Mouse (Mus musculus) liver, adult 10 weeks (tissue): ENCODE results near the gene Stxbp3. TPM values are rescaled to one million over a fixed set of nuclear protein-coding genes. Genes with fewer than 3 reads are reported as not detected.

ENCODE experiments used
- polyA plus RNA-seq: library from polyadenylated mRNA; stranded (reverse); fragments of 350-450 nt; fragmentation: Illumina TruSeq; extraction: RNeasy Lipid Tissue Mini Kit (QIAGEN cat#74804); gene quantifications from one replicate; pipeline ENCODE4 v1.2.3, GENCODE M21; 2014; ENCODE audit warnings: low read depth, low replicate concordance

Gene Stxbp3
- 51.0 TPM for polyA plus RNA-seq

DNA sequence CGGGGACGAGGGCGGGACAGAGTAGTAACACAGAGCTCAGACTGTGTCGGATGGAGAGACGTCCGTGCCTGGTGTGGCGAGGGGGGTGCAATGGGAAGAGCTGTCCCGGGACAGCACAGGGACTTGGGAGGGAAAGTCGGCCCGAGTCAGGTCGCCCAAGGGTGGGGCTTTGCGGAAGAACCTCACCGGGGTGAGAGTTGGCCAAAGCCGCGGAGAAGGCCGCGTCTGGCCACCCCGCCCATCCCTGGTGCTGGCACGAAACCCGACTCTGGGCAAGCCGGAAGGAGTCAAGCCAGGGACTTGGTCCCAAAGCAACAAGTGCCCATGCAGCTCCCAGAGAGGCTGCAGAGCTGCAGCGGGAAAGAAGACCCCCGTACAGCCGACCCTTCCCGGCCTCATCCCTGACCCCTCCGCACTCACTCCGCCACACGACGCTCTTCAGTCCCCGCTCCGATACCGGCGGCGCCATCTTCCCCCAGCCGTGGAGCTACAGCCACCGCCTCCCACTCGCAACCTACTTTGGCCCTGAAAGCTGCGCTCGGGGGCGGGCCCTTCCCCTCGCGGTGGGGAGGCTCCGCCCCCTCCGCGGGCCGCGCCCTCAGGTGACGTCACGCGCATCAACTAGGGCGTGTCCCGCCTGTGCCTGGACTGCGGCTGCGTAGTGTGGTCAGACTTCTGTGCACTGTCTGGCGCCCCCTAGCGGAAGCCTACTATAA lies at the start of gene Stxbp3:
Stxbp3 (minus strand) TSS at position 527 of the 716 bp plus-strand sequence.

DNA sequence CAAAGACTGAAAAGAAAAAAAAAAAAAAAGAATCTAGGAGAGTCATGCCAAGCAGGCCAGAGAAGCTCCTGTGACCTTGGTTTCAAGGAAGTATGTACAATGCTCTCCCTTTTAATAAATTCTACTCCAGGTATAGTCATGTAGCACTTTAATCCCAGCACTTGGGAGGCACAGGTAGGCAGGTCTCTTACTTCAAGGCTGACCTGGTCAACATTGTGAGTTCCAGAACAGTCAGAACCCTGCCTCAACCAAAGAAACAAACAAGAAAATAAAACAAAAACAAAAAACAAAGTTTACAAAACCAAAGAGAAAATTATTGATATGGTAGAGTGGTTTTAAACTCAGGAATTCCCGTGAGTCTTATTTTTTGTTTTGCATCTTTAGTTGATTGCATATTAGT lies 49.6 kb upstream of the Stxbp3 start, which contains the start of gene Fndc7:
Fndc7 (minus strand) TSS at position 101 of the 400 bp plus-strand sequence.

Other genes starting within 250 kb of the Stxbp3 start
- gene Wdr47, start 249.2 kb downstream of the Stxbp3 start, polyA plus RNA-seq: 4.4 TPM
- gene Clcc1, start 186.6 kb downstream of the Stxbp3 start, polyA plus RNA-seq: 52.2 TPM
- gene Gpsm2, start 118.2 kb downstream of the Stxbp3 start, polyA plus RNA-seq: 6.8 TPM
- not detected for gene Aknad1, start 100.9 kb downstream of the Stxbp3 start, polyA plus RNA-seq
- not detected for gene Fndc7, start 49.5 kb upstream of the Stxbp3 start, polyA plus RNA-seq
- gene Prpf38b, start 71.2 kb upstream of the Stxbp3 start, polyA plus RNA-seq: 69.4 TPM
- not detected for gene Henmt1, start 99.3 kb upstream of the Stxbp3 start, polyA plus RNA-seq
- not detected for gene Gm9857, start 99.9 kb upstream of the Stxbp3 start, polyA plus RNA-seq
- 1.5 TPM for gene Fam102b, start 187.1 kb upstream of the Stxbp3 start, polyA plus RNA-seq
- not detected for gene Slc25a54, start 239.9 kb upstream of the Stxbp3 start, polyA plus RNA-seq